Mouse (Mus musculus) retina, postnatal 1 day (tissue): ENCODE data around the gene Tomm70a.
A peak's percentile ranks its signal among the peaks of the same experiment; 100 is the strongest.
"Not testable (repeated sequence)": the region's sequence is repeated elsewhere in the genome, so short reads cannot be mapped to it uniquely, and the experiment has no call there.

Experiments
- DNase-seq: peaks from one replicate; pipeline ENCODE4 v3.0.0-alpha.2; 2012

Tomm70a gene

DNA sequence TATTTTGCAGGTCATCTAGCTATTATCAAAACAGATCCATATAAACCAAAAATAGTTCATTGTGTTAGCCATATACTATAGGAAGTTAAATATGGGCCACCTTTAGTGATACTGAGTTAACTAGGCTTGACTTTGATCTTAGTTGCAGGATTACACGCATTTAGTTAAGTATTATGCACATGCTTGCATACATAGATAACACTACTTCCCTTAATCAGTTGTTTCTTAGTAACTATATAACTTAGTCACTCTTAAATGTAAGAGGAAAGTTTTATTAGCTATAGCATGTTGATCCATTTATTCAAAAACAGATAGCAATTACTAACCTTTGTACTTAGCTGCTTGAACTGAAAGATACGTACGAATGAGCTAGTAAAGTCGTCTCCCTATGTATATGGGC is 29.9 kb downstream of the Tomm70a start:
- DNase-seq, result no peak

DNA sequence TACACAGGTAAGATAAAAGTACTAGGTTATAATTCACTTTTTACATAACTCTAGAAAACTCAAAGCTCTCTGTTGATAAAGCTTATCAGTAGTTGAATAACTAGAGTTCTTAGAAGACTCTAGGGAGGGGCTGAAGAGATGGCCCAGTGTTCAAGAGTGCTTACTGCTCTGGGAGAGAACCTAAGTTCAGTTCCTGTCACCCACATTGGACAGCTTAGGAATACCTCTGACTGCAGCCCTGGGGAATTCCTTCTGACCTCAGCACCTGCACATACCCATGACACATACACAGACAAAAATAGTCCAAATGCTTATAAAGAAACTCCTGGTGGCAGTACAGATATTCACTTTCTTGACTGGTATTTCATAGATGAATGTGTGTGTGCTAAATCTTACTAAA is 34.4 kb downstream of the Tomm70a start:
- no peak for DNase-seq

DNA sequence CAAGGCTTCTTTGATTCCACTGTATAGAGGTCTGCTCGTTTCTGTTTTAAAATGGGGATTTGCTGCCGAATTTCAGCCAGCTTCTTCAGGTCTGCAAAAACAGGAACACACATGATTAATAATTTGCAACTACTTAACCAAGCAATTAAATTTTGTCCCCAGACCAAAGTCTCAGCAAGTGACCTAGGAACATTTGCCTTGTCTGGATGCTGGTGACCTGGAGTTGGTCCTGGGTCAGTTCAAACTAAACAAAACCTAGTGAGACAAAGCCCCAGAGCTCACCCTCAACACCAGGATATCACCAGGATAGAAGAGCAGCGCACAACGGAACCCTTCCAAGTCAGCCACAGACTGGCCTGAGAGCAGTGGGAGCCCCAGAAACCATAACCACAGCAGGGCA is 35.6 kb downstream of the Tomm70a start:
- DNase-seq, result no peak

DNA sequence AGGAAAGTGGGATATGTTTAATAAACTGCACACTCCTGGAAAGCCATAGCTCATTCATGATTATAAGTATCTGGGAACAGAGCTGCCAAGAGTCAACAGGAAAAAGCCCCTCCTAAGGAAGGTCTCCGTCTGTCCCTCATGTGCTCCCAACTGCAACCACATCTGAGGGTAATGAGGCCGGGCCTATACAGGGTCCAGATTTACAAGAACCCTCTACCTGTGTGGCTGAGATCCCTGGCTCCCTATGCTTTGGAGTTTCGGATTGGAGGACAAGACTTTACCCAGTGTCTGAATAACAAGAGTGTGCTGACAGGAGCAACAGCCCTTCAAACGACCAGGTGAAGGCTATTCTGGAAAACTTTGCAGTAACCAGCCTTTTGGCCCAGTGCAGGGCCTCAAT is 36.2 kb downstream of the Tomm70a start:
- DNase-seq, result no peak

DNA sequence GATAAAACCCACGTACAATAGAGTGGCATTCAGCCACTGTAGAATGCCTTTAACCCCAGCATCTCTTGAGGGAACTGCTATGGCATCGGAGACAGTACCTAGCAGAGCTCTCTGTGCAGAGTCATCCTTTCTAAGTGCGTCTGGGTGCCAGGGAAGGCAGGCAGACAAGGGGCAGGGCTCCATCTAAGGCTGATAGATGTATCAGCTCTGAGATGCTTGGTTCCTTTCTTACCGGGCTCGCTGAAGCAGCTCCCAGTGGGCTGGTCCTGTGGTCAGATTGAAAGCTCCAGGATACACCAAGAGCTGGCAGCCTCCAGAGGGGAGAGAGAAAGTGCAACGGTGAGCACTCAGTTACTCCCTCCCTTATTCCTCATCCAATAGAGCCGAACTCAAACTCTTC is 38.3 kb downstream of the Tomm70a start:
- no peak for DNase-seq

DNA sequence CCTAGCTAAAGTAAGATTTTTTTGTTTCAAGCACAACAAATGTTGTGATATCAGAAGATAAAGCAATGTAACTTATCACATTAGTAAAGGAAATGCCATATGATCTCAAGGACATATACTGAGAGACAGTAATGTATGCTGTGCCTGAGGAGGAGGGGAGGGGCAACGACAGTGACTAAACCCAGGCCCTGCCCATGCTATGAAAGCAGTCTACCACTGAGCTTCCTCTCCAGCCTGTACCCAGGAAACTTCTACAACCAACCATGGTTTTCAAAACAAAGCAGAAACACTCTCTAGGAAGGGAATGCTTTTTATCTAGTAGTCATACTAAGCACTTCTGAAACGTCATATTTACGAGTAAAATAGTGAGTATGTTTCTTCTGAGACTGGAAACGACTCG is 41.3 kb downstream of the Tomm70a start:
- no peak for DNase-seq

DNA sequence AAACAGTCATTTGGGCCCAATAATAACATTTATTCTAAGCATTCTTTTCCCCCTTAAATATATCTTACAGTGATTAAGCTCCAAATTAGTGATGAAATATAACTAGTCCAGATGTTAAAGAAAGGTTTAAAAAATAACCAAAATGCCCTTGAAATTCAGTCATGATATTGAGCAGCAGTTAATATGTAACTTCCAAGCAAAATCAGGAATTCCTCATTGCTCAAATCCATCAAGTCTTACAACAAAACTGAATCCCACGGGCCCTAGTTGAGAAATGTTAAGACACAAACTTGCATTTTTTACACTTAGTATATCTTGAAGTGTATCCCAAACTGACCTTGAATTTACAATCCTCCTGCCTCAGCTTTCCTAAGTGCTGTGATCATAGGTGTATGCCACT is 42.2 kb downstream of the Tomm70a start:
- DNase-seq, result no peak

DNA sequence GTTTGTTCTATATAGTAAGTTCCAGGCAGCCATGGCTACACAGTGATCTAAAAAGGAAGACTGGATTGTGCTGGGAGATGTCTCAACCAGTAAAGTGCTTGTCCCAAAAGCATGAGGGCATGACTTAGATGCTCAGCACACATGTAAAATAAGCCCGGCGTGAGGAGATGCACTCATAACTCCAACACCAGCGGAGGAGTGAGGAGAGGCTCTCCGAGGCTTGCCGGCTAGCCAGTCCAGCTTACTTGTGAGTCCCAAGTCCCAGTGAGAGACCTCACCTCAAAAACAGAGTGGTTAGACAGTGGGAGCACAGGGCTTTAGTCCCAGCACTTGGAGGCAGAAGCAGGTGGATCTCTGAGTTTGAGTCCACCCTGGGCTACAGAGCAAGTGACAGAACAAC is 43.7 kb downstream of the Tomm70a start:
- DNase-seq, result no peak

DNA sequence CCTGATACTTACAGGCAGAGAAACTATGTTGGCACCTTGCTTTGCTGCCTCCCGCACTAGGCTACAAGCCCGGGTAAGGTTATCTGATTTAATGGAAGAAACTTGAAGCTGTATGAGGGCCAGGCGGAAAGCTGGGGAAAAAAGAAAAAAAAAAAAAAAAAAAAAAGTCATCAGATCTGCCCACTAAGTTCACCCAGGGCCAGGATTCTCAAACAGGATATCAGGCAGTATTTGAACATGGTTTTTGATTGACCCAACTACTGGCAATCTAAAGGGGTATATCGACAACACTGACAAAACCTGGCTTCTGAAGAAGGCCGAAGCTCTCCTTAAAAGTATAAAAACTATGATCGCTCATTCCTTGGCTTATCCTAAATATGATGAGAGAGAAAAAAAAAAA is 44.6 kb downstream of the Tomm70a start:
- no peak for DNase-seq

DNA sequence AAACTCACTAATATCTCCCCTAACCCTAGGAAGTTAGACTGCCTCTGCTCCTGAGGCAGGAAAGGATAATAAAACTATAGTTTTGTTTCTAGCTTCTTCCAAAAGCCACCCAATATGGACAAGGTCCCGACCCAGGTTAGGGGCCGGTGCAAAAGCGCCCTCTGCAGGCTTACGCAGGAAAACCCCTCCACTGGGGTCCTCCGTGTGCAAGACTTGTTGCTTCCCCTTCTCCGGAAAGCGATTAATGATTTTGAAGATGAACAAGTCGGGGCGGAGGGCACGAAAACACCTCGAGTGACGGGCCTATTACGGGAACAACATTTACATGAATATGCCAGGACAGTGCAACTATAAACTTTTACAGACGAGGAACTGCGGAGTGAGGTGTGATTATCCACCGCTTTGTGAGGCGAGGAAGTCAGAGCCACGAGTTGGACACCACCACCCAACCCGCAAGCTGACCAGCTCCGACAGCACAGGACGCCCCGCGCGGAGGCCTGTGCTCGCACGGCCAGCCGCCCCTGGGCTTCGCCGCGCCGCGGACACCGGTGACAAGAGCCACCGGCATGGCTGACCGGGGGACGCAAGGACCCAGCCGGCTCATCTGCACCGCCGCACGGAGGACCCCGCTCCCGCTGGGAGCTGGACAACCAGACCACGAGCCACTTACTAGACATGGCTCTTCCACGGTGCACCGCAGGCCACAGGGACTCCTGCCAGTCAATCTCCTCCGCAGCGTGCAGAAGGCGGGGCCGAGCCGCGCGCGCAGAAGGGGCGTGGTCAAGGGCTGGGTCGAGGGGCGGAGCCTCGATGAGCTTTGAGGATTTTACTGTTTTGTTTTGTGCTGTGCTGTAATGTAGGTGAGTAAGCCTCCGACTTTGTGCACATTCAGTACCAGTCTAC is 45.4 kb downstream of the Tomm70a start, which contains the start of gene Nit2:
Nit2 (minus strand) TSS at position 731 of the 903 bp plus-strand sequence.
- DNase-seq, result peak; percentile 93

DNA sequence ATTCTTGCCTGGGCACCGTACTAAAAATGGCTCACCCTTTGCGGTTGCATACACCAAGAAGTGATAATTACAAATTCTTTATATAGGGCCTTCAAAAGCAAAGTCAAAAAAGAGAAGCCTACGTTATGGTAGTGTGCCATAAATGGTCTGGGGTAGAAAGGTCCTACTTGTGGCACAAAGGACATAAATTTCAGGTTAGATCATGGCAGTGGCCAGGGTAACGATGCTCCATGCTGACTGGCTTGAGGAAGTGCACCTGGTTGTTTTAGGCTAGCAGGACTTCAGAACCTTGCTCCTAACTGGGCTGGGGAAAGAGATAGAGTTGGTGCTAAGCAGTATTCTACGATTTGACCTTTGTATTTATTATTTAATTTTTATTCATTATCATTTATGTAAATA is 46.0 kb downstream of the Tomm70a start:
- DNase-seq, result no peak

DNA sequence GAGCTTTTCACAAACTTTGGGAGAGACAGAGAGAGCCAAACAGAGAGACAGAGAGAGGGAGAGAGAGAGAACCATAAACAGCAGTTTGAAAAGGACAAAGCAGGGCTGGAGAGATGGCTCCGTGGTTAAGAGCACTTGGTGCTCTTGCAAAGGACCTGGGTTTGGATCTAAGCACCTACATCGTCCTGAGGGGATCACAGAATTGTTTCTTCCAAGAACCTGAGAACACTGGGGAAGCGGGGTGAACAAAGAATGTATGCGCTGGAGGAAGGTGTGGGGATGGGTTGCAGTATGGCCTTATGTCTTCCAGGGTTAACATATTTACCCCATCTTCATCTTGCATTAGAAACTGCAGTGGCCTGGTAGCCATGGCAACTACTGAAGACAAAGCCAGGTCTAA is 46.7 kb downstream of the Tomm70a start:
- DNase-seq, result no peak

DNA sequence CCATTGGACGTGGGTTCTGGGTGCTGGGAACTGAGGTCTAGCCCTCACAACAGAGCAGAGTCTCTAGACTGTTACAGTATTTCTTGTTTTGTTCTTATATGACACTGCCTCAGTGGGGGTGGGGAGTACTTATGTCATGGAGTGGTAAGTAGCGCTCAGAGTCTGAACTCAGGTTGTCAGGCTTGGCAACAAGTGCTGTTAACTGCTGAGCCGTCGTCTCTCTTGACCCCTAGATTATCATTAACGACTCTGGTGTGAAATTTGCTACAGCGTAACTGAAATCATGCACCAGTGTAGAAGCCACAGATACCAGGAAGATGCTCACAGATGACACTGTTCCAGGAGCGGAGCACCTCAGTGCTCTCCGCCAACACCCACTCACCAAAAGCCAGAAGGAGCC is 49.7 kb downstream of the Tomm70a start:
- DNase-seq, result no peak

DNA sequence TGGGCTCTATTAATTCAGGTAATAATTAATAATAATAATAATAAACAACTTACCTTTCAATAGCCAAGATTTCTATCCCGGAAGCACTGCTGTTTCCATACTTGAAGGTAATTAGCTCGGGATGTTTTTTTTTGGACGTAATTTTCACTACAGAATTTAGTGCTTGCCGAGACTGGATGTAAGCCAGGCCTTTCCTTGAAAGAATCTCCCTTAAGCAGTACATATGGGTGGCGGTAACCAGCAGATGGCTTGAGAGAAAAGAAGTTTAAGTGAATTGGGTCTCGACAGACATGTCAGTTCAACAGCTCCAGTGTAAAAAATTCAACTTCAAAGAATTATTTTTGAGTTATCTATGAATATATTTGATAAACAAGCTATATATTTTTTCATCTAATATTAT is 50.1 kb downstream of the Tomm70a start:
- DNase-seq, result no peak

DNA sequence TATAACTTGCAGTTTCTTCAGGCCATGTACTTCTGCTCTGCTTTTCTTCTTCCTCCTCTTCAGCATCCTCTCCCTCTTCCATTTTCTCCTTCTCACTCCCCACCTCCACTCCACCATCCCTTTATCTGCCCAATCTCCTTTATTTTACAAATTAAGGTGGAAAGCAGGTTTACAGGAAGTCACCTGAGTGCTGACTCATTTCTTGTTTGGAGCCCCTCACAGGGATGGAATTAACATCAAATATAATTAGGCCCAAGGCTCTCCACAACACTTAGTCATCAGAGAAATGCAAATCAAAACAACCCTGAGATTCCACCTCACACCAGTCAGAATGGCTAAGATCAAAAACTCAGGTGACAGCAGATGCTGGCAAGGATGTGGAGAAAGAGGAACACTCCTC is 53.0 kb downstream of the Tomm70a start:
- DNase-seq, result not testable (repeated sequence)

DNA sequence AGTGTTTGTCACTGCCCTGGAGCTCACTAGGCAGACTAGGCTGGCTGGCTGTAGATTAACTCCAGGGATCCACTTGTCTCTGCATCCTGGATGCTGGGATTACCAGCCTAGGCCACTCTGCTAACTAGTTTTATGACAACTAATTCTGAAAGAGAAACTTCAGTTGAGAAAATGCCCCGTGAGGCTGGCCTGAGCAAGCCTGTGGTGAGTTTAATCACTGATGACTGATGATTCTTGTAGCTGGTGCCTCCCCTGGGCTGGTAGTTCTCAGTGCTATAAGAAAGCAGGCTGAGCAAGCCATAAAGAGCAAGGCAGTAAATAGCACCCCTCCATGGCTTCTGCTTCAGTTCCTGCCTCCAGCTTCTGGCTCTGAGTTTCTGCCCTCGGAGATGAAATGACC is 54.2 kb downstream of the Tomm70a start:
- DNase-seq, result no peak

DNA sequence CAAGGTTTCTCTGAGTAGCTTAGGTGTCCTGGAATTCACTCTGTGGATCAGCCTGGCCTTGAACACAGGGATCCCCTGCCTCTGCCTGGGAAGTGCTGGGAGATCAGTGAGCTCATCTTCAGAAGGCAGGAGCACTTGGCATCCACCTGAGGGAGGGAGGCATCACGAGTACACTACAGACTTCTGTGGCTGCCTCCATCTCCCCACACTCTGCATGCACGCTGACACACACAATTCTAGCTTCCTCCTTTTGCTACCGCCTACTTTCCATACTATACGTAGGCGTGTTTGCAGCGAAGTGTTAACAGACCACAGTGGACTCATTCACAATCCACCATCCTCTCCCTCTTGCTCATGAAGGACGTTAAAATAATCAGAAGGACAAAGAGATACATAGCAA is 54.8 kb downstream of the Tomm70a start:
- DNase-seq, result no peak

DNA sequence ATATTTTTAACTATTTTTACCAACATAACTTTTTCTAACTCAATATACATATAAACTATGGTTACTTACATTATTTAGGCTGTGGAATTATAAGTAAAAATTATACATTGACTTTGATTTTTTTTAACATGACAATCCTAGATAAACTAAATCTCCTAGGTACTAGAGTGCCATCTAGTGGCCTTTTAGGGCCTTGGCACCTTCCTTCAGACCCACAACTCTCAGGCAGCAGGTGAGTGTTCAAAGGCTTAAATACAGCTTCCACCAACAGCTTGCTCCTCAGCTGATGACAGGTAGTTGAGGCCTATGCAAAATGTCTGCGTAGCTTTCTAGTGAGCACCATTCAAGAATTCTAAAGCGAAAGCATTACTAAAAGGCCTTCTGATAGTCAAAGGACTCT is 55.8 kb downstream of the Tomm70a start:
- DNase-seq, result peak; percentile 58

DNA sequence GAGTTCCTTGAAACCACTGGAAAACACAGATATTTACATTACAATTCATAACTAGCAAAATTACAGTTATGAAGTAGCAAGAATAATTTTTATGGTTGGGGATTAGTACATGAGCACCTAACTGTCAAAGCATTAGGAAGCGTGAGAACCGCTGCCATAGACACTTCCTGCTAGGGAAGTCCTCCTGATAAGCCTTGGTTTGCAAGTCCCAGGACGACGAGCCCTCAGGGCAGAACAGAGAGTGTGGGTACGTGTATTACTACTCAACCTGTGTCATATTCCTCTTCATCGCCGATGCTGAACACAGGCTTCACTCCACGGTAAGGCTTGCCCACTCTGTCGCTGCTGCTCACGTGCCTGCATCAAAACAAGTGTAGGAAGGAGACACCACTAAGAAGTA is 56.2 kb downstream of the Tomm70a start:
- no peak for DNase-seq

DNA sequence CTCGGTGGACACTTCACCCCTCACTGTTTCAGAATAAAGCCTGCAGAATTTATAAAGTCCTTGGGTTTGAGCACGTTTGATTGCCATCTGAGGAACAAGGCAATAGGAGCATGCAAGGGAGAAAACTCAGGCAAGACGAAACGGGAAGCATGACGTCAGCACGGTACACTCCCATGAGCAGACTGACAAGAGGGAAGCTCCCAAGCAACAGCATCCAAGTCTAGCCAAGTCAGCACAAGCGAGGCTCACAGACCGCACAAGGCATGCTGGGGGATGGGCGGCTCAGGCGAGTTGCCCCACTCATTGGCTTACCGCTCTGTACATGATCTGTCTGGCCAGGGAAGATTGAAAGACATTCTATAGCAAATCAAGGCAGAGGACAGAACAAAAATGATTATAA is 59.7 kb downstream of the Tomm70a start:
- DNase-seq, result no peak

DNA sequence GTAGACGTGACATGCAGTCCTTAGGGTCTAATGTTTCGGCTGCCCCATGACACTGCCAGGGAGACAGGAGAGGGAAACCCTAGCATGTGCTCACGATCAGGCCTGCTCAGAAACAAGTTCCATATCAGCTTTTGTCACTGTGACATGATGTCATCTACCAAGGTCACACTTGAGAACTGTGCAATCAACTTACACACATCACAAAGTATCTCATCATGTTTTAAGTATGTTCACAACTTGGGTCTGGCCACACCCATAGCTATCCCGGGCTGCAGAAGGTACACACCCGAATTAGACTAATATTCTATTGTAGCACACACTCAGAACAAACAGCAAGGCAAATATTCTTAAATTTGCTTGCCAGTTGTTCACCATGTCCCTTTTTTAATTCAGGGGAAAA is 60.5 kb downstream of the Tomm70a start:
- no peak for DNase-seq

DNA sequence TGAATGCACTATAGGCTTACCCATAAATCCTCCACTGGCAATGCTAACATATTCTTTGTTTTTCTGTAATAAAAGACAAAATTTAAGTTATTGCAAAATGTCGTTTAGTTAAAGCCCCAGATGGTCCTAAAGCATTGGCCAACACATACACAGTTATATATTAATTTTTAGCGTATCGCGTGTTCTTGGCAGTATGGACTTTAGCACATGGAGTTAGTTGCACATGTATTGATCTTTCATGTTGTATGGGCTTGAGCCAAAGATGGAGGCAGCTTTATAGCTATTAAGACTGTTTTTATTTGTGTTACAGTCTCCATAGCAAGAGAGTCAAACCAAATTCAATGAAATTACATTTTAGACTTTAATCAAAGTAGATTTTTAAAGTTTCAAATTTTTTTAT is 65.1 kb downstream of the Tomm70a start:
- no peak for DNase-seq

DNA sequence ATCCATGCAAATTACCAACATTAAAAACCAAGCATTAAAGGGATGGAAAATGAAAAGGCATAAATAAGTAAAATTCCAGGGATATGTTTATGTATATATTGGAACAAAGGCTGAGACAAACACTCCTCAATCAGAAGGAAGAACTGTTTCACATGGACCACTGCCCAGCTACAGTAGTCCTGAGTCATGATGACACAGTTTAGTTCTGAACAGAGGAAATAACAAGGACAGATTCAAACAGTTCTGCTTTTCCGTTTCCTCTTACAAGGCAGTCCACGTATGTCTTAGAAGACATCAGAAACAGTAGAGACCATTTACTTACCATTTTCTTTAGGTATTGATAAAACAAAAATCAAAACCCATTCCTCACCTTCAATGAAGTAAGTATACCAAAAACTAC is 68.0 kb downstream of the Tomm70a start:
- no peak for DNase-seq

DNA sequence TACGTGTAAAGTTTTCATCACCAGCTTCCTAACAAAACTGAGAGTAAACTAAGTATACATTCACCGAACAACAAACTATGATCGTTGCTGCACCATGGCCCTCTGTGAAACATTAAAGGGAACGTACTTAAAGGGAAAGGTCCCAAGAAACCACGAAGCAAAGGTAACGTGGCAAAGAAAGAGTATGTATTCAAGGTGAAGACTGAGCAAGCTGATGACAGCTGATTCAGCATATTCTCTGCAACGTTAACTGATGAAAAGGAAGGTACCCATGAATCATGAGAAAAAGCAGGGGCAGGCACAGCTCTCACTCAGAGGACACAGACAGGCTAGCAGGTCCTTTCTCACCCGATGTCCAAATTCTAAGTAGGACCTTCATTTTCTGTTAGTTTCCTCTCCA is 68.9 kb downstream of the Tomm70a start:
- DNase-seq, result no peak

DNA sequence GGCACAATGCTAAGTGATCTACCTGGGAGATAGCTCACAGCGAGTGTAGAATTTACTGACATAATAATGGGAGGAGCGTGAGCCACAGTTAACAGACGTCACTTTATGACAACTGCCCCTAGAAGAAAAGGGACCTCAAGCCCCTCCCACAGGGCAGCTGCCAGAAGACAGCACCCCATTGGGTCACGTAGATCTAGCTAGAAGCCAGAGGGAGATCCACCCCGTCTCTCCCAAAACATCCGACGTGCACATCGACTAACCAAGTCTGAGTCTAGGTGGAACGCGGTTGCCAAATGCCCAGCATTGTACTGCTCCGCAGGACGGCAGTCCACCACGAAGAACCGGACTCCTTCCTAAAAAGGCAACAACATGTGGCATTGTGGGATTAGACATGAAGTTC is 69.7 kb downstream of the Tomm70a start:
- no peak for DNase-seq
